Mouse (Mus musculus): Measurements from ENCODE around the gene Cga.

DNA sequence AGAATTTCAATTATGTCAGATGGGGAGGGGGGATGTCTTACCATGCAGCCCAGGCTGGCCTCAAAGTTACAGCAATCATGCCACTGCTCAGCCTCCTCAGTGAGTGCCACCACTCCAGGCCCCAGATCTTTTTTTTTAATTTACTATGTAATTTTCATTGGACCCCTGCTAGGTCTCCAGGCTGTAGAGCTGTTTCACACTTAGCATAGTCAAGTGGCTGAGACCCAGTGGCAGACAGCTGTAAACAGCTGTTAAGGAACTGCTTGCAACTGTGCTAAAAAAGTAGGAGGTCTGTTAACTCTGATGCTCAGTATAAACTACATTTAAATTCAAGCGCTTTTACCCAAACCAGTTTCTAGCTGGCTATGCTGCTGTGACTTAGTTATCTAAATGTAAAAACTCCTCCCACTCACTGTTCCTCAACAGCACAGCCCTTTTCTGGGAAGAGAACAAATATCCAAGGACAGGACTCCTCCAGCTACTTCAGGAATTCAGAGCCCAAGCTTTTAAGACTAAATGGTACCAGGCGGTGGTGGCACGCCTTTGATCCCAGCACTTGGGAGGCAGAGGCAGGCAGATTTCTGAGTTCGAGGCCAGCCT lies 20.6 kb upstream of the Cga start:
- TF ChIP-seq POLR2A (IDR thresholded peaks at IDR 0.05; ENCODE audit: borderline replicate concordance, control insufficient read depth, low read depth, low read length) = no peak
- no peak for TF ChIP-seq CTCF (IDR thresholded peaks at IDR 0.05; ENCODE audit: control insufficient read depth, insufficient read depth, low read length)

All from bone marrow, adult 2 months (tissue).